Mouse (Mus musculus) forebrain, embryonic 14.5 days (tissue): ENCODE measurements around the gene Ptgfrn. TPM values are rescaled to one million over a fixed set of nuclear protein-coding genes. Genes with fewer than 3 reads are reported as not detected.

ENCODE experiments used
- ATAC-seq: fragments of 200-750 bp; cut with Nextera tagmentation; 2 replicates; pipeline ENCODE4 v1.8.0; 2017; ENCODE audit warnings: mild to moderate bottlenecking, moderate library complexity
- DNase-seq: peaks from one replicate; pipeline ENCODE4 v3.0.0-alpha.2; 2015; ENCODE audit warnings: low spot score
- H3K27ac ChIP-seq: fragments of 300-500 bp; sonication (generic); 2 replicates; pipeline ENCODE4 v1.5.1; 2014; ENCODE audit warnings: low read depth, mild to moderate bottlenecking, control low read depth, low read length, moderate library complexity
- H3K27me3 ChIP-seq: fragments of 300-500 bp; sonication (generic); replicated peaks from 2 replicates; pipeline ENCODE4 v1.6.1; 2014; ENCODE audit warnings: low read length, control low read depth, mixed read lengths; ENCODE audit not compliant: control insufficient read depth, insufficient read depth
- H3K36me3 ChIP-seq: fragments of 300-500 bp; sonication (generic); 2 replicates; pipeline ENCODE4 v1.6.1; 2014; ENCODE audit warnings: low read length, control low read depth; ENCODE audit not compliant: control insufficient read depth, insufficient read depth
- H3K4me1 ChIP-seq: fragments of 300-500 bp; sonication (generic); 2 replicates; pipeline ENCODE4 v1.6.1; 2014; ENCODE audit warnings: antibody characterized with exemption, low read length, control low read depth; ENCODE audit not compliant: control insufficient read depth, insufficient read depth
- H3K4me2 ChIP-seq: fragments of 300-500 bp; sonication (generic); 2 replicates; pipeline ENCODE4 v1.6.1; 2014; ENCODE audit warnings: mild to moderate bottlenecking, control low read depth, low read length
- H3K4me3 ChIP-seq: fragments of 300-500 bp; sonication (generic); 2 replicates; pipeline ENCODE4 v1.5.1; 2014; ENCODE audit warnings: low read depth, low read length, control low read depth
- H3K9ac ChIP-seq: fragments of 300-500 bp; sonication (generic); 2 replicates; pipeline ENCODE4 v1.6.1; 2014; ENCODE audit warnings: mild to moderate bottlenecking, low read length, control low read depth, moderate library complexity
- H3K9me3 ChIP-seq: fragments of 300-500 bp; sonication (generic); replicated peaks from 2 replicates; pipeline ENCODE4 v1.6.1; 2016; ENCODE audit warnings: low read length, control low read depth, mixed read lengths; ENCODE audit not compliant: control insufficient read depth
- WGBS: fragments of 180-500 bp; shearing (Covaris S2); extraction: QIAGEN DNeasy Blood & Tissue Kit; methylation state at CpG from one replicate; pipeline ENCODE4 v1.1.7; 2014; 5-methylcytosine and 5-hydroxymethylcytosine counted together
- polyA plus RNA-seq: library from polyadenylated mRNA; unstranded; fragments of >200 nt; fragmentation: Nextera tagmentation; extraction: Ambion mirVana; gene quantifications from 2 replicates; pipeline ENCODE4 v1.2.1, GENCODE M21; 2014

Gene Ptgfrn
- polyA plus RNA-seq, result 3.4 and 4.5 TPM in 2 replicates

DNA sequence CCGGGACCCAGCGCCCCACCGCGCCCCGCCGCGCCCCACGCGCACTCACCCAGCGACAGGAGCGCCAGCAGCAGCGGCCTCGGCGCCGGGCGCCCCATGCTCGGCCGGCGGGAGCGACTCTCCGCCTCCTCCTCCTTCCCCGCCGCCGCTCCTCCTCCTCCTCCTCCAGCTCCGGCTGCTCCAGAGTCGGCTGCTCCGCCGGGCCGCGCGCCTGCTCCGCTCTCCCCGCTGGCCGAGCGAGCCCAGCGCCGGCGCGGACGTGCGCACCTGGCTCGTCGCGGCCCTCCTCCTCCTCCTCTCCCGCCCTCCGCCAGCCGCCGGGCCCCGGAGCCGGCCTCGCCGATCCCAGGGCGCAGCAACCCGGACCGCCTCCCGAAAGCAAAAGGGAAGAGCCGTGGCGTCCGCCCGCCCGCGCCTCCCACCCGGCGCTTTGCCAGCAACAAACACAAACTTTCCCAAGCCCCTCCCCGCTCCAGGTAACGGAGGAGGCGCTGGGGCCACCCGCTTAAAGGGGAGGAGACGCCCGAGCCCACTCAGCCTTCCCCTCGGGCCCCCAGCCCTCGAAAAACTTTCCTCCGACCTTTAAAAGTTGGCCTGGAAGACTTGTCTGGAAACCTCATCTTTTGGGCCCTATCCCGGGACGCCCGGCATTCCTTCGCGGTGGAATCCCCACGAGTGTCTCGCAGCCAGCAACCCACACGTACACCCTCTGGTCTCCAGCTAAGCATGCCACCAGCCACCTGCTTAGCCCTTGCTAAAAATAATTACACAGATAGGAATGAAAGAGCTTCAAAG lies at the start of gene Ptgfrn:
Ptgfrn (minus strand) TSS at position 236 of the 795 bp plus-strand sequence.
- Histone ChIP-seq H3K4me3 (peak within 1 kb of the TSS; percentile 76), H3K4me1 (peaks cover 47% of the 10 kb centered on the region), H3K27ac (peak within 1 kb of the TSS; percentile 87), H3K36me3 (no peaks in the 10 kb centered on the region), H3K9me3 (no peaks in the 10 kb centered on the region), H3K9ac (peak within 1 kb of the TSS; percentile 93), H3K4me2 (peak within 1 kb of the TSS; percentile 91), H3K27me3 (no peaks in the 10 kb centered on the region)
- DNase-seq, result peak; percentile 77
- ATAC-seq, result peak; percentile 68
- WGBS, result 1% methylated on average over 52 of the region's 81 CpGs

DNA sequence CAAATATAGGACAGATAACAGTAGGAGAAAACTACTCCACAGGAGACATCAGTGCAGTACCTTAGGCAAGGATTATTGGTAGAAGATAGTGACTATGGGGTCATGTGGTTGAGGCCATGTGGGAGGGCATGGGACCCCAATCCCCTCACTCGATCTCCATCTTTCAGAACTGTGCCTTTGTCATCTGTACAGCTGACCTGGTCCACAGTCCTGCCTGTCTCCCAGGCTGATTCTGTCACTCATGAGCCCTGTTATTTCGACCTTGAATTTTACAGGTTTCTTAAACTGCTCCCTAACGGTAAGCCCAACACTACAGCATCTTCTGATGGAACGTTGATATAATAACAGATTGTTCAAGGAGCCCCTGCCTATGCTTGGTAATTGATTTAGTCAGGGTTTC lies 49.6 kb upstream of the Ptgfrn start:
- no peak for DNase-seq
- H3K4me1 ChIP-seq, result peaks cover 12% of the 10 kb centered on the region
- H3K9me3 ChIP-seq, result no peaks in the 10 kb centered on the region
- no peaks in the 10 kb centered on the region for H3K36me3 ChIP-seq
- H3K9ac ChIP-seq, result no peak overlapping the region
- H3K4me3 ChIP-seq, result no peak overlapping the region
- H3K27ac ChIP-seq, result no peak overlapping the region
- 90% methylated on average over 4 of the region's 4 CpGs for WGBS
- no peaks in the 10 kb centered on the region for H3K27me3 ChIP-seq
- no peak for ATAC-seq
- H3K4me2 ChIP-seq, result no peak overlapping the region

DNA sequence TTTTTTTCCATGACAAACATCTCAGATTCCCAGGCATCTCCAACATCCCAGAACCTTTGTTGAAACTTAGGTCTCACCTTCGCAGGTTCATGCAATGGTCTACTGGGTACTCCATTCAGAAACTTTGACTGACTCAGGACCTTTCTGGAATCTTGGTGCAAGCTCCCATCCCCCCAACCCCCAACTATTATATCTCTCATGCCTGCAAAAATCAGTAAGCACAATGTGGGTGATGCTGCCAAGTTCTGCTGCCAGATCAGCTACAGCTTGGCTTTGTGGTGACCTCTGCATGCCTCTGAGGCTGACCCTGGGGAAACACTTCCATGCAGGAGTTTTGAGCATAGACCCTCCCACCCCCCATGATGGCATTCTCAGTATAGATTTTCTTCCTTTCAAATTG lies 44.0 kb upstream of the Ptgfrn start:
- Histone ChIP-seq H3K27ac (no peak overlapping the region), H3K4me1 (no peaks in the 10 kb centered on the region), H3K4me3 (no peak overlapping the region), H3K27me3 (no peaks in the 10 kb centered on the region), H3K9ac (no peak overlapping the region), H3K4me2 (no peak overlapping the region), H3K9me3 (no peaks in the 10 kb centered on the region), H3K36me3 (no peaks in the 10 kb centered on the region)
- DNase-seq, result no peak
- 100% methylated on average over 1 of the region's 1 CpGs for WGBS
- no peak for ATAC-seq

DNA sequence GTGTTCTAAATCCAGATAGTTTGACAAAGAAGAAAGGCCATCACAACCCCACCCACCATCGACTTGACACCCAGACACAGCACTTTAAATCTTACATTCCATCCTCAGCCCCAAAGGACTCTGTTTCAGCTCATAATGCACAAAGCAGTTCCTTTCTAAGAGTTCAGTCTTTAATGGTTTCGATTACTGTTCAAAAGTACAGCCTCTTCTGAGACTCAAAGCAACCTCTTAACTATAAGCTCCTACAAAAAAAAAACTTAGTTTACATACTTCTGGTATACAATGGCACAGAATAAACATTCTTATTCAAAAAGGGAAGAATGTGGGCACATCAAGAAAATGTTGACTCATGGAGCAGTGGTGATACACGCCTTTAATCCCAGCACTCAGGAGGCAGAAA lies 43.3 kb upstream of the Ptgfrn start:
- WGBS, result 81% methylated on average over 3 of the region's 3 CpGs
- Histone ChIP-seq H3K9ac (no peak overlapping the region), H3K4me3 (no peak overlapping the region), H3K9me3 (no peaks in the 10 kb centered on the region), H3K4me2 (no peak overlapping the region), H3K36me3 (no peaks in the 10 kb centered on the region), H3K4me1 (no peaks in the 10 kb centered on the region), H3K27me3 (no peaks in the 10 kb centered on the region), H3K27ac (no peak overlapping the region)
- ATAC-seq (no peak), DNase-seq (no peak)

DNA sequence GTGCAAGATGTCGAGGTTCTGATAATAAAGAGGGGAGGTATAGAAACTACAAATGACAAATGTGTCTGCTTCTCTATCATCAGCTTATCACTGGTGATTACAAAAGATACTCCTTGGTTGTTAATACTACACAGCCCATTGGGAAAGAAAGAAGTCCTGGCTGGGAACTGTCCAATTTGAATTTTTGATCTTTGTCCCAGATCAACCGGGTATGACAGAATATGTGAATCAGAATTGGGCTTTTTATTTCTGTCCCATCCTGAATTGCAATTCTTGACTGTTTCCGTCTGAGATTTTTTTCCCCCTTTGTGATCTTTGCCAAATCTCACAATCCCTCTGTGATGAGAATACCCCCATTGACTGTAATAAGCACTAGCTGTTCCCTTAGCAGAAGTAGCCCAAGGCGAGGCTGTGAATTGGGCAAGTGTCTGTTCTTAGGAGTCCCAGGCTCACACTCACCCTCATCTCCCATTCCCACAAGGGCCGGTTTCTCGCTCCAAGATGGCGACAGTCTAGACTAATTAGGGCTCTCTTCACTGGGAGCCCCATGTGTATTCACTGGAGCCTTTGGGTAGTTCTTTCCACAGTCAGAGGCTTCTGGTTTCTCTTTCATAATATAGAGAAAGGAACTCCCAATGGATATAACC lies 36.2 kb upstream of the Ptgfrn start:
- no peaks in the 10 kb centered on the region for H3K27me3 ChIP-seq
- H3K4me2 ChIP-seq, result no peak overlapping the region
- no peaks in the 10 kb centered on the region for H3K9me3 ChIP-seq
- 67% methylated on average over 7 of the region's 7 CpGs for WGBS
- no peak overlapping the region for H3K4me3 ChIP-seq
- H3K4me1 ChIP-seq, result peaks cover 4% of the 10 kb centered on the region; the same call in 1 of the 2 replicates
- peak overlapping the region; percentile 49 for H3K27ac ChIP-seq
- ATAC-seq (no peak), DNase-seq (peak; percentile 21)
- H3K36me3 ChIP-seq, result no peaks in the 10 kb centered on the region
- H3K9ac ChIP-seq, result no peak overlapping the region

DNA sequence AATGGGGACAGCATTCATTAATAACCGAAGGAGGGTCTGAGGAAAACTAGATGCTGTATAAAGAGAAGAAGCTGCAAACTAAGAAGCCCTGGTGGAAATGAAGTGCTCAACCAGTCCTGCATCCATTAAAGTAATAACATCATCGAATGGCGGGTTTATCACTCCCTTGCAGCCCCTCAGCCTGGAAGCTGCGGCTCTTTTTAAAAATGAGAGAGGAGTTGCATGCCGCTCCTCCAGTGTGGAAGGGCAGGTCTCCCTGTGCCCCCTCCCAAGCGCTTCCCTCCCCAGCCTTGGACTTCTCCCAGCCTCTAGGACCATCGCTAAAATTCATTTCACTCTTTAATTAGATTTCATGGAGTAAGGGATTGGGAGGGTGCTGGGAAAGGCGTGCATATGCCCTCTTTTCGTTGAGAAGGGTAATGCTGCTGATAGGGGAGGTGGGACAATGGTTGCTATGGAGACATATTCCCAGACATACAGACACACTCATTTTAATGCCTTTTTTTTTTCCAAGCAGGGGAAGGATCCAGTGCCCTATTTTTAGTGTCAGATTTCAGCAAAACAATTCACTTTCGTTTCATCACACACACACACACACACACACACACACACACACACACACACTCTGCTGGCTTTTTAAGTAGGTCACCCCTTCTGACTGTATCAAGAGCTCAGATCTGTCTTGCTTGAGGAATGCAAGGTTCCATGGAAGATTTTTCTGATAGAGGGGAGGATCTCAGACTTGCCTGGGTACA lies 35.4 kb upstream of the Ptgfrn start:
- no peaks in the 10 kb centered on the region for H3K27me3 ChIP-seq
- DNase-seq (peak; percentile 81), ATAC-seq (peak; percentile 89)
- peak overlapping the region; percentile 49 for H3K27ac ChIP-seq
- H3K9ac ChIP-seq, result peak overlapping the region; percentile 6; the same call in 1 of the 2 replicates
- H3K4me2 ChIP-seq, result peak overlapping the region; percentile 29; the same call in 1 of the 2 replicates
- peaks cover 4% of the 10 kb centered on the region; the same call in 1 of the 2 replicates for H3K4me1 ChIP-seq
- no peaks in the 10 kb centered on the region for H3K36me3 ChIP-seq
- WGBS, result 29% methylated on average over 10 of the region's 10 CpGs
- H3K9me3 ChIP-seq, result no peaks in the 10 kb centered on the region
- no peak overlapping the region for H3K4me3 ChIP-seq

DNA sequence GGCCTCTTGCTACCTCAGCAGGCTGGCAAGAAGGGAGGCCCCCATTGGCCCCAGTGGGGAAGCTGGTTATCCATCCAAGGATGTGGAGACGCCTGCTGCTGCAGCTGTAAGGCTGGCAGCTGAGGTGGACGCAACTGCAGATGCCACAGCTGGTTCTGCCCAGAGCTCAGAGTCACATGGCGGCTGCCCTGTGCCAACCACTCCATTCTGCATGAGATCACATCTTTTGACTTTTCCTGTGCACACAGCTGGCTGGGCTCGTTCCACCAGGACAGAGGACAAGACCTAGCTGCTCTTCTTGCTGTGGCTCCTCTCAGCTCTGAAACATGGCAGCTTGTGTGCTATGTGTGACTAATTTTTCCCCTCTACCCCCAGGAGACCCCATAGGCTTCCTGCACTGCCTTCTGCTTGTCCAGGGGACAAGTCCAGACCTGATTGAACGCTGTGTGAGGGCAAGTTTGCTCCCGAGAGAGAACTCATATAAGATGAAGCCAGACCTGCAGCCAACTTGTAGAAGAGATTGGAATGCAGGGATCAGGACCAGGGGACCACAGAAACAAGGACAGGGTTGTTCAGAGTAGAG lies 34.4 kb upstream of the Ptgfrn start:
- no peak for ATAC-seq
- WGBS, result 64% methylated on average over 6 of the region's 6 CpGs
- Histone ChIP-seq H3K9ac (no peak overlapping the region), H3K27ac (peak overlapping the region; percentile 49; the same call in 1 of the 2 replicates), H3K4me2 (no peak overlapping the region), H3K36me3 (no peaks in the 10 kb centered on the region), H3K4me1 (peaks cover 4% of the 10 kb centered on the region; the same call in 1 of the 2 replicates), H3K9me3 (no peaks in the 10 kb centered on the region), H3K27me3 (no peaks in the 10 kb centered on the region), H3K4me3 (no peak overlapping the region)
- no peak for DNase-seq

DNA sequence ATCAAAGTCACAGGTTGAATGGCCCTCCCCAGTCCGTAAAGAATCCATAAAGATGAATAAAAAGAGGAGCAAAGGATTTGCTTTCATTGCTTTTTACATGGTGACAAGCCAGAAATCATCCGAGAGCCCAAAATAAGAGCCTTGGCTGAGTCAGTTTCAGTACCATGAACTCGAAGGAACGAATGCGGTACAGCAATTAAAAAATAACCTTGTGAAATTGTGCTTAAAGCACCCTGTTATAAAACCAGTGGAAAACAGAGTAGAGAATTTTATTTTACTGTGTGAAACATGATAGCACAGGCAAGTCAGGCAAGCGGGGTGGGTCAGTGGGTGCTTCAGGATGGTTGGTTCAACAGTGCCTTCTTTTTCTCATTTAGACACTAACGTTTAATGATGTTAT lies 33.4 kb upstream of the Ptgfrn start:
- Histone ChIP-seq H3K4me3 (no peak overlapping the region), H3K27ac (no peak overlapping the region), H3K9me3 (no peaks in the 10 kb centered on the region), H3K36me3 (no peaks in the 10 kb centered on the region), H3K4me1 (peaks cover 4% of the 10 kb centered on the region; the same call in 1 of the 2 replicates), H3K9ac (no peak overlapping the region), H3K4me2 (no peak overlapping the region), H3K27me3 (no peaks in the 10 kb centered on the region)
- DNase-seq (no peak), ATAC-seq (no peak)
- 86% methylated on average over 7 of the region's 7 CpGs for WGBS
